Mouse (Mus musculus) 3T3-L1 (cell line): ENCODE results near the gene Rsph3a.
"Not testable (repeated sequence)": the region's sequence is repeated elsewhere in the genome, so short reads cannot be mapped to it uniquely, and the experiment has no call there.

Source experiments
- DNase-seq: peaks from one replicate; pipeline ENCODE4 v3.0.0-alpha.2; 2015; ENCODE audit warnings: low read depth, low spot score

The Rsph3a gene

DNA sequence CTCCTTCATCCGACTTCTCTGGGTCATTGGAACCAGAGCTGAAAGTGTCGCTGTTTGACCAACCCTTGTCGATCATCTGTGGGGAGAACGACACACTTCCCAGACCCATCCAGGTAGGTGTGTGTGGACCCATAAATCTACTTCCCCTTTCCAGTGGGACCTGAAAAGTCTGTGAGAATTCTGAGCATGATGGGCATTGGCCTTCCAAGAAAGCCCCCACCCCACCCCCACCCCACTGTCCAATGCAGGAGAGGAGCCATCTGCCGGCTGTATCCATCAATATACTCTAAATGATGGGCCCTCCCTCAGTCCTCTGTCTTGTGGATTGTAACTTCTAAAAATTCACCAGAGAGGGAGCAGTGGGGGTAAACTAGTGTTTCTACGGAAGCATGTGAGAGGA lies 16.8 kb upstream of the Rsph3a start:
- DNase-seq = no peak

DNA sequence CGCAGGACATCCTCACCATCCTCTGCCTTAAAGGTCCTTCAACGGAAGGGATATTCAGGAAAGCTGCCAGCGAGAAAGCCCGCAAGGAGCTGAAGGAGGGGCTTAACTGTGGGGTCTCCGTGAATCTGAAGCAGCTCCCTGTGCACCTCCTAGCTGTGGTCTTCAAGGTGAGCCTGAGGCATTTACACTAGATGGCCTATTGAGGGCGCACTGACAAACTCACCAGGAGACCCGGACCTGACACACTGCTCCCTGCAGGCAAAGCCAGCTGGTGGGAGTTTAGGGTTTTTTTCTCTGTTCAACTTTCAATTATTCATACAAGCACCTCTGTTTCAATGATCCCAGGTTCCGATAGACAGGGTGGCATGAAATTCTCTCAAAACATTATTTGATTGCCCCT lies 16.1 kb upstream of the Rsph3a start:
- DNase-seq = no peak

DNA sequence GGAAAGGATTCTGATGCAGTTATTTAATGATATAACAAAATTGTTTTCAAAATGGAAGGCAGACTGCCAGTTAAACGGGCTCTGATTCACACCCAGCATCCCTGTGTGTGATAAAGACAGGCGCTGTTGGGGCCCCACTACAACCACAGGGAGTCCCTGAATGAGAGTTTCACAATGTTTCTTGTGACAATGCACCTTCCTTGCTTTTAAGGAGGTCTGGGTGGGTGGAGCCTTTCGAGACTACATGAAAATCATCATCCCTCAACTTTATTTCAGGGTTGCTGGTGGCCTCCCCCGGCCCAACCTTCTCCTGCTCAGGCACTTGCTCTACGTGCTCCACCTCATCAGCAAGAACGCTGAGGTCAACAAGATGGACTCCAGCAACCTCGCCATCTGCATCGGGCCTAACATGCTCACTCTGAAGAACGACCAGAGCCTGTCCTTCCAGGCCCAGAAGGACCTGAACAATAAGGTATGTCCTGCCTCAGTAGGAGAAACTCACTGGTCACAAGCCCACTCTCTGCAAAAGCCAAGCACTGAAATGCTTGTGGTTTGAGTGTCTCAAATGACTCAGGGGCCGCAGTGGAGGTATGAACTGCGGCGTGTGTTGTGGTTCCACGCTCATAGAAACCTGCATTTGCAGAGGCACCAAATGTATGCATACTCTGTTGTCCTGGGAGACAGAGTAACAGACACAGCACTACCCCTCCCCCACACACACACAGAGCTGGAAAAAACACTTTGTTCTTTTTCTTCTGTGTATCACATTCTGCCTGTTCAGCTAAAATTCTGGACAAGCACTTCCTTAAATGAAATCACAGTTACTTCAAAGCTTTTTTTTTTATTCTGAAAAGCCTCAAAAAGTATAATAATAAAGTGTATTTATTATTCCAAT lies 14.1 kb upstream of the Rsph3a start:
- peak; percentile 55 for DNase-seq

DNA sequence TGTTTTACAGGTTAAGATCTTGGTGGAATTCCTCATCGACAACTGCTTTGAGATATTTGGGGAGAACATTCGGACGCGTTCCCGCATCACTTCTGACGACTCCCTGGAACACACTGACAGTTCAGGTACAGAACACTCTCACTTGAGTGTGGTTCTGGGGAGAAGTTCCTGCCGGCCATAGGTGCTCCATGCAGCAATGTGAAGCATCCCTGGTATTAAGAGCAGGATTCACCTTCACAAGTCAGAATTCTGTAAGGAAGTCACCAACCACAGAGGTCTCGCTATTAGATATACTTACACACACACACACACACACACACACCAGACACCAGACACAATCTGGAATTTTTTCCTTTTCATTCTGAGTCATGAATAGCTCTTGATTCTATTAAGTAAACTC lies 13.3 kb upstream of the Rsph3a start:
- DNase-seq = not testable (repeated sequence)

DNA sequence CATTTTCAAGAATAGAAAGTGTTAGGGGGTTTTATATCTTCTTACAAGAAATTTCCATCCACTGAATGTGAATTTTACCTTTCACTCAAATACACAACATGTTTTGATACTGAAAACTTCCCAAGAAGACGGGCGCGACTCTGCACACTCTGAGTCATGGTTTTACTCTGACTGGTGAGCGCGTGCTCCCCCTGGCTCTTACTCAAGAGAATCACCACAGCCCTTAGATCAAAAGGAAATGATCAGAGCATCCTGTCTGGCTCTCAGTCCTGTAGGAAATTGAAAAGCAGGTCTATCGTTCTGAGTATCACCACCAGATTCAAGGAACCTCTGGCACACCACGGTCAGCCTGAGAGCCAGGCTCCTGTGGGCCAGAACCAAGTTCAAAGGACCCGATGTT lies 5.8 kb upstream of the Rsph3a start:
- DNase-seq = peak; percentile 83

DNA sequence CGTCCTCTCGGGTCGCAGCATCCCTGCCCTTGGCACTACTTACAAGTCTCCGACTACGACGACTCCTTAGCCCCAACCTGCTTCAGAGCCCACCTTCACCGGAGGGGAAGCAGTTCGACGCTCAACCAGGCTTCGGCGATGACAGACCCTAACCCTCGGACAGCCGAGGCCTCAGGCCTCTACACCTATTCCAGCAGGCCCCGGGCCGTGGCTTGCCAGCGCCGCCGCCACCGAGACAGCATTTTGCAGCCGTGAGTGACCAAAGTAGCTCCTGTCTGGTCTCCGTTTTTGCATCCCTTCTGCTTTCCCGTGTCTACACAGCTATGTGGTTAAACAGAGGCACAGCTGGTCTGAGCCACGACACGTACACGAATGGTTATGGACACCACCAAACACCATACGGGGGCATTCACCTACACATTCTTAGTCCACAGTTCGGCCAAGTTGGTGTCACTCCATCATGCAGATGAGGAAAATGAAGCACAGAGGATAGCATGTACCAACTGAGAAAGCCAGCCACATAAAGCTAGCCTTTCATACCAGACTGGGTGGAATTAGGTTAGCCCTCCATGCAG lies 726 bp downstream of the Rsph3a start:
- not testable (repeated sequence) for DNase-seq

DNA sequence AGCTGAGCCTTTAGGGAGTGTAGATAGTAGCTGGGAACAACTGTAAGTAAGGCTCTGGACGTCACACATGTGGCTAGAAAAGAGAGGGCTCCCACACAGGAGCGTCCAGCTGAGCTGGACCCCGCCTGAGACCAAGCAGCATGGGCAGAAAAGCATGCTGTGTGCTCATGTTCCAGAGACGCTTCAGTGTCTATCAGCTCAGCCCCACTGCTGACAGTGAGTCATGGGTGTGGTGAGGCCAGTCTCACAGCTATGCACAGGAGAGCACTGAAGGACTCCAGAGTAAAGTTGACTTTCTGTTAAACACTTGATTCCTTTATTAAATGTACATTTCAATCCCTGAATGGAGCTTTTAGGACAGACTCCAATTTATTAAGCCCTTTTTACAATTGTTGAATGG lies 5.9 kb downstream of the Rsph3a start:
- DNase-seq = not testable (repeated sequence)

DNA sequence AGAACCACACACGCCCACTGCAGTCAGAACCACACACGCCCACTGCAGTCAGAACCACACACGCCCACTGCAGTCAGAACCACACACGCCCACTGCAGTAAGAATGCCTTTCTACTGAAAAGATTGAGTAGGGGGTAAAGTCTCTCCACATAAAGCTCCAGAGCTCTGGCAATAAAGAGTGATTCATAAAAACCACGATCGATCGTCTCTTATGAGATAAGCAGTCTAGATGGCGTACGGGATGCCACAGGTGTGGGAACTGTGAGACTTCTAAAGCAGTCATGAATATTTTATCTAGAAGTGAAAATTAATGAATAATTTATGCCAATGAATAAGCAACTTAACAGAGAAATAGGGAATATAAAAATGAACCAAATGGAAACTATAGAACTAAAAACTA lies 11.8 kb downstream of the Rsph3a start:
- DNase-seq = not testable (repeated sequence)

DNA sequence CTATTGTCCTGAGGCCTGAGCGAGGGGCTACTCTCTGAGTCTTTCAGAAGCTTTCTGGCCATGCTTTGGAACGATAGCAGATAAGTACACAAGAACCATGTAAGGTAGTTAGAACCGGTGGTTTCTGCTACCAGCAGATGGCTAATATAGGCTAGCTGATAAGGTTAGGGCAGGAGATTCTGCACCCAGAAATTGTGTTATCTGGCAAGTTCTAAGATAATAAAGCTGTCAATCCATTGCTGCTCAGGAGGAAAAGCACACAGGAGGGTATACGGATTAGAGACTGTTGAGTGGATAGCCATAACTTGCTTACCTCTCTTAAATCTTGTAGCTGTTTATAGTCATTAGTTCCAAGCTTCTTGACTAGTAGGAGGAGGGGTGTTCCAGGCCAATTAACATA lies 17.9 kb downstream of the Rsph3a start:
- not testable (repeated sequence) for DNase-seq

DNA sequence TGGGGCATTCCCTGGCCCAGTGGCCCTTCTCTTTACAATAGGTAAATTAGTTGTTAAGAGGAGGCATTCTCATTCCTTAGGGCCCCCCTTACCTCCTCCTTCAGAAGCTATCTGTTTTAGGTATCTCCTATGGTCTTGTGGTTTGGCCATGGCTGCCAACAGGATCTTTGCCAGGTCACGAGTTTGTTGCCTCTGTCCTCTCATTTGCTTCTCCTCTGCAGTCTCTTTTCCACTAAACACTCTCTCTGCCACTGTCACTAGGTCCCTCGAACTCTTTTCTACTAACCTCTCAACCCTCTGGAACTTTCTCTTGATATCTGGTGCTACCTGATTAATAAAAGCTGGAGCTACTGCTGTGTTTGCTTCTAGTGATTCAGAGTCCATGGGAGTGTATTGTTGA lies 19.0 kb downstream of the Rsph3a start:
- DNase-seq = not testable (repeated sequence)

DNA sequence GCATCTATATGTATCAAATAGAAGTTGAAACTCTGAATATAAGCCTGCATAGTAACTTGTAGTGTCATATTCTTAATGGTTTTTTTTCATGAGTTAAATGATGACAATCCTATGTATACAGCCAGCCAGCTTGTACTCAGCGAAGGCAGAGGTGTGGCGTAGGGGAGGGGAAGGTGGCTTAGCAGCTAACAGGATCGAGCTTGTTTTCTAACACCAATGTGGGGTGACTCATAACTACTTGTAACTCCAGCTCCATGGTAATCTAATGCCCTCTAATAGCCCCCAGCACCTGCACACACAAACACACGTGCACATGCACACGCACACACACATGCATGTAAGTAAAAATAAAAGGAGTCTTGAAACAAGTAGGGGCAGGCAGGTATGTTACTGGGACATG lies 23.1 kb downstream of the Rsph3a start:
- DNase-seq = not testable (repeated sequence)

DNA sequence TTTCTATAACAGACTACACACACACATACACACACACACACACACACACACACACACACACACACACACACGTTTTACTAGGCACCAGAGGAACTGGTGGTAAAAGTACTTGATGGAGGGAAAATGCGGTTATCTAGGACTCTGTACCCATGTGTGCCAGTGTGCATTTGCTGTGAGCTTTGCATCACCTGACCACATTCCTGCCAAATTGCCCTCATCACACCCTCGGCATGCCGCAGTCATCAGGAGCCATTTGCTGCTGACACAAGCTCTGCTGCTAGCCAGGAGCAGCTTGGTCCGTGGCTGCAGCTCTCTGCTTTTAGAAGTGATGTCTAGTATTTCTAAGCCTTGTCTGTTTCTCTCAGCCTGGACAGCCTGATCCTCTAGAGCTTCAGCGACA lies 24.4 kb downstream of the Rsph3a start:
- not testable (repeated sequence) for DNase-seq

DNA sequence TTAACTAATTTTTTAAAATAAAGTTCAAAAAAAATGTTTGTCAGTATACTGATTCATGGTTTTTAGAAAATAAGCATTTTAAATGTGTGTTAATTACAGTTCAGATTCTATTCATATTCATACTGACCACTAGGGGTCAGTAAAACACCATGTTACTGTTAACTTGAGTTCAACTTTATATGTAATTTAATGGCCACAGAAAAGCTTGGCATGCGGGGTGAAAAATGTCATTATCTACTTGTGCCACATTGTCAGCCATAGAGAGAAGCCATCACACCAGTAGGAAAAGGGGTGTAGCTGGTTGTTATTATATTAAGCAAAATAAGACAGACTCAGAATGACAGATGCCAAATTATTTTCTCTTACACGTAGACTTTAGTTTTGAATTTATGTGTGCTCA lies 38.1 kb downstream of the Rsph3a start:
- DNase-seq = not testable (repeated sequence)

DNA sequence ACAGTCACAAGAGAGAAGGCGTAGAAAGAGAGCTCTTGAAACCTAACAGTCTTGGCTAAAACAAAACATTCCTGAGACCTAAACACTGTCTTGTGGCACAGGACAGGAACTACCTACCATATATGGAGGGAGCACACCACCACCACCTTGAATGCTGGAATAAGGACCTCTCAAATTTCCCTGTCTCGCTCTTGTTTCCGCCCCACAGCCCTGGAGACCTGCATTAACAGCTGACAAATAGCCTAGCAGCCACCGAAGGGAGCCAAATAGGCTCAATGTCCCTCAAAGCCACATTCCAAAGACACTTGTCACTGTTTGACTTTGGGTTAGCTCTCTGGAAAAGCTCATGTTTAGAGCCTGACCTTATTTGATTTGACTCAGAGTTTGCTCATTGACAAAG lies 40.2 kb downstream of the Rsph3a start:
- DNase-seq = peak; percentile 3

DNA sequence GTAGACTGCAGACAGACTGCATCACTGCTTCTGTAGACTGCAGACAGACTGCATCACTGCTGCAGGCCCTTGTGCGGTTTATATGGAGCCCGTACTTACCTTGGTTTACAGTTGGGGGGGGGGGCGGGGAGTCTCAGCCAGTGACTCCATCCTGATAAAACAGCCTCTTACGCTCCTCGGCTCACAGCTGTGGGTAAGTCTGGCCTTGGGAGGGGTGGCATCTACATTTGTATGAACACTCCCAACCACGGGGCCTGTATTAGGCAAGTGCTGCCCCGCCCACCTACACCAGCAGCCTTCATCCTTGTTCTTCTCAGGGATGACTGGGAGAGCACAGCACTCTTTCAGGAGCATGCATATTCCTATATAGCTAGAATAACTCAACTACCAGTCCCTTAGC lies 41.6 kb downstream of the Rsph3a start:
- not testable (repeated sequence) for DNase-seq

DNA sequence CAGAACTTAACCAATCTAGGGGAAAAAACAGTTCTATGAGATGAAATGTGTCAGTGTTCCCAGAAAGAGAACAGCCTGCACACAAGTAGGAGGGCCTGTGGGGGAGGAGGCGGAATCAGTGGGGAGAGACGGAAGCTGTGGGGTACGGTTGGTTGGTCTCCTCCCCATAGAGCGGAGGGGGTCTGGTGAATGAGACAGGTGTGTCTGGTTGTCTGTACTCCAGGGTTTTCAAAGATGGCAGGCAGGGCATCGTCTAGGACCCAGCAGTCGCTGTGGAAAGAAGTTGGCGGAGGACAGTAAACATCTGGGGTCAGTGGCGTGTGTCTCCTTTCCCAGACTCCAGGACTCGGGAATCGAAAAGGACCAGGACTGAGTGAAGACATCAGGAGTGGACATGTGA lies 57.8 kb downstream of the Rsph3a start:
- DNase-seq = not testable (repeated sequence)

DNA sequence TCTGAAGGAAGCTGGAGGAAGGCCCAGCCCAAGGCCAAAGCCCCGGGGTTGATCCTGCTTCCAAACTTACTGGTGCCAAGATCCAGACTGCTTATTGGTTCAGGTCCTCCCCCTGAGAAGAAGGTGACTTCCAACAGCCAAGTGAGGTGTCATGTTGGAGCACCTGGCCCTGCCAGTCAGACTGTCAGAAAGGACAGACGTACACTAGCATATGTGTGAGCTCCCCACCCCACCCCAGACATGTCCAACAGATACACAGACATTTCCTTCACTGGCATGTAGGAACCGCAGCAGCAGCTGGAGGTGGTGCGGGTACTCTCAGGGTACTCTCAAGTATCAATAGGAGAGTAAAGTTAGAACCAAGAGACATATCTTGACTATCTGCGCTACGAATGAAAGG lies 61.4 kb downstream of the Rsph3a start:
- DNase-seq = not testable (repeated sequence)

DNA sequence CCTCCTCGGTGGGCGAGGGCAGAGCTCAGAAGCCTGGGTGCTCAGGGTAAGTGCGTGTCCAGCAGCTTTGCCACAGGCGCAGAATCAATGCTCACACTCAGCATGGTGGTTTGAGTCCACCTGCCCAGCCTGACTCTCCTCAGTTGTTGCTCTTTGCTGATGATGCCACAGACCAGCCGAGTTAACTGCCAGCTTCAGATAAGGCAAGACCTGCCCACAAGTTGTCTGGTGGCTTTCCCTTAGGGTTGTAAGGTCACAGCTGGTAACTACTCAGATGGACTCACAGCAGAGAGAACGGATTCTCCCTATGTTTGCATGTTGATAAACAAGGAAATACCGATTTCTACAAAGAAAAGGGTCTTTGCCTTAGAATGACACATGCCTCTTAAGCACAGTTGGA lies 64.2 kb downstream of the Rsph3a start:
- DNase-seq = not testable (repeated sequence)

DNA sequence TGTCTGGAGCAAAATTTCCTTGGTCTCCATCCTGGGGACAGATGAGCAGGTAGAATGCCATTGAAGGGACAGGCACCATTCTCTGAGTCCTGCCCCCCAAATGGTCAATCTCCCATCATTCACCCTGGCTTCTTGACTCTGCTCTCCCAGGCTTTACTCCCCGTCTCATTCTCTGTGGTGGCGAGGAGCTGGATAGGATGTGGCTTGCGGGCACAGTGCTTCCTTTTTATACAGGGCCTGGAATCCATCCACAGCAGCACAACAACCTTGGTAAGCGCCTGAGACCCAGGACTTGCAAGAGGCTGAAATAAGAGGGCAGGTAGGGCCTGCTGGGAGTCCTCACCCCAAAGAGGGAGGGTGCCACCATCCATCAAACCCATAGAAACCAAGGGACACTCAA lies 68.6 kb downstream of the Rsph3a start:
- not testable (repeated sequence) for DNase-seq

DNA sequence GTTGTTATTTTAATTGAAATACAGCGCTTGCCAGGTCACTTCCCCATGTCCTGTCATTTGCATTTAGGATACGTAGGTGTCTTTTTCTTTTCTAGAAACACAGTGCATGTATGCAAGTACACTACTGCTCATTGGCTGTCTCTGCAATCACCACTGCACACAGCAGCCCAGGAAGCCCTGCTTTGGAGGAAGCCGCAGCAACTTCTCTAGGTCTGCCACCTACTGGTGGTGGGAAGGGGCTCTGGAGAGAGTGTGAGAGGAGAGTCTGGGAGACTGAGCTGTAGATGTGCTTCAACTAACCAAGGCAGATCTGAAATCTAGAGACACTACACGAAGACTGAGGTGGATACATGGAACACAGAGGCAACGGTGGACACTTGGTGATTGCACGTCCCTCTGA lies 77.3 kb downstream of the Rsph3a start:
- DNase-seq = not testable (repeated sequence)

DNA sequence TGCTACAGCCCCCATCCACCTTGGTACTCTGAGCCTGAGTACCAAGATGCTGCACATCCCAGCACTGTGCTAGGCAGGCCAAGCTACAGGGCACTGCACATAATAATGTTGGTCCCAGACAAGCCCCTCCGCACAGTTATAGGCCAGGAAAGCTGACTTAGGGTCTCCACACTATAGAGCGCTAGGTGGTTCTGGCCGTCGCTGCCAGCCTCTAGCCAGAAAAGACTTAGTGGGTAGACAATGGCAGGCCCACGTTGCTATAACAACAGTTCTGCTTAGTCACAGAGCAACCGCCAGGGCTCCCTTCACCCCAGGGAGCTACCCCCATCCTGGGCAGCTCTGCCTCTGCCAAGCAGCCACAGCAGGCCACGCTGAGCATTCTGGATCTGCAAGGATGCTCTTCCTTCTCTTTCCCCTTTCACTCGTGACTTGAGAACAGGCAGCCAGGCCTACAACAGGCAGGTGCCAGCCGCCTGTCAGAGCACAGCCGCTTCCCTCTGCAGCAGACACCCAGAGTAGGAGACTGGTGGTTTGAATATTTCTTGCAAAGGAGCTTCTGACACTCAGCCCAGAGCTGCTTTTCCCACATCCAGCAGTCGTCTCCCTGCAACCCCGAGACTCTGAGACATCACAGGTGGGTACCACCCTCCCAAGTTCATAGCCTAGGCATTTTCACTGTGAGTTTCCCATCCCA lies 82.2 kb downstream of the Rsph3a start:
- not testable (repeated sequence) for DNase-seq
